Mouse (Mus musculus): ENCODE measurements at regions not wholly inside any gene's neighbourhood (a gene's known extent, or its start where the extent isn't known, plus 50 kb on each side); places are given as distances from the start of the nearest gene placed in this dataset.

DNA sequence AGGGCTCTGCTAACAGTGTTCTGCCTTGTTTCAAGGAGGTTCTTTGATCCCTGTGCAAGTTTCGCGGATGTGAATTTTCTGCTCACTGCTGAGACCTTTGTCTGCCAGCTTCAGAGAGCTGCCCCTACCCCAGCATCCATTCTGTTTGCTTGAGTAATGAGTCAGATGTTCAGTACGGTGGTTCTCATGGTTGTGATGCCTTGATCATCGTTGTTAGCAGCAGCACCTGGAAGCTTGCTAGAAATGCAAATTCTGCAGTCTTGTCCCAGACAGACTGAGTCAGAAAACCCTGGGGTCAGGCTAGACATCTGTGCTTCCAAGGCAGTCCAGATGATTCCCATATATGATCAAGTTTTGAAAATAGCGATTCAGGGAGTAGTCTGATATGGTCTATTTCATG, 75.2 kb upstream of the Prdm1 start:
- WGBS, result 97% methylated on average over 5 of the region's 5 CpGs
- Histone ChIP-seq H3K27ac (ENCODE audit: control insufficient read depth, insufficient read depth, low read length) (no peak overlapping the region), H3K4me3 (ENCODE audit: control insufficient read depth, insufficient read depth, low read length) (no peak overlapping the region), H3K27me3 (ENCODE audit: control insufficient read depth, insufficient read depth, low read length) (no peaks in the 10 kb centered on the region), H3K36me3 (ENCODE audit: control insufficient read depth, insufficient read depth, low read length) (no peaks in the 10 kb centered on the region), H3K4me1 (replicated peaks; ENCODE audit: control insufficient read depth, insufficient read depth, low read length) (no peaks in the 10 kb centered on the region)
- DNase-seq, result no peak
- TF ChIP-seq CTCF (IDR thresholded peaks at IDR 0.05; ENCODE audit: borderline replicate concordance, control insufficient read depth, extremely low read depth, insufficient read depth, low read length, poor library complexity) (no peak), POLR2A (IDR thresholded peaks at IDR 0.05; ENCODE audit: control insufficient read depth, extremely low read depth, insufficient read depth, low read length, poor library complexity) (no peak)

DNA sequence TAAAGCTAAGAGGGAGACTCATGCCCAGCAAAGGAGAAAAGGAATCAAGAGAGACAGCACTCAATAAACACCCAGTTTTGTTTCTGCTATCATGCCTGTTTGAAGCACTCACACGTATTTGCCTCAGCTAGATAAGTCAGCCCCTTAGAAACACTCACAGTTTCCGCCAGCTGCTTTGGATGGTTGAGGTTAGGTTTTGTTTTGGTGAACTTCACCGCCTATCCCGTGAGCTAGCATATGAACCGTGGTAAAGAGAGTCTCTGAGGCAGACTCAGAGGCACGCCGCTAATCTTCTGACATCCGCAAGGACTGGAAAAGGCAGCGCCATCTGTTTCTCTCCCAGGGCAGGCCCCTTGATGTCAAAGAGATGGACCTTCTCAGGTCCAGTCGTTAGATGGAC, 73.2 kb upstream of the Prdm1 start:
- H3K27me3 ChIP-seq (ENCODE audit: control insufficient read depth, insufficient read depth, low read length), result no peaks in the 10 kb centered on the region
- no peak overlapping the region for H3K27ac ChIP-seq (ENCODE audit: control insufficient read depth, insufficient read depth, low read length)
- H3K4me1 ChIP-seq (replicated peaks; ENCODE audit: control insufficient read depth, insufficient read depth, low read length), result no peaks in the 10 kb centered on the region
- DNase-seq, result no peak
- no peak overlapping the region for H3K4me3 ChIP-seq (ENCODE audit: control insufficient read depth, insufficient read depth, low read length)
- H3K36me3 ChIP-seq (ENCODE audit: control insufficient read depth, insufficient read depth, low read length), result no peaks in the 10 kb centered on the region
- 88% methylated on average over 10 of the region's 10 CpGs for WGBS
- no peak for TF ChIP-seq CTCF (IDR thresholded peaks at IDR 0.05; ENCODE audit: borderline replicate concordance, control insufficient read depth, extremely low read depth, insufficient read depth, low read length, poor library complexity)
- TF ChIP-seq POLR2A (IDR thresholded peaks at IDR 0.05; ENCODE audit: control insufficient read depth, extremely low read depth, insufficient read depth, low read length, poor library complexity), result no peak

DNA sequence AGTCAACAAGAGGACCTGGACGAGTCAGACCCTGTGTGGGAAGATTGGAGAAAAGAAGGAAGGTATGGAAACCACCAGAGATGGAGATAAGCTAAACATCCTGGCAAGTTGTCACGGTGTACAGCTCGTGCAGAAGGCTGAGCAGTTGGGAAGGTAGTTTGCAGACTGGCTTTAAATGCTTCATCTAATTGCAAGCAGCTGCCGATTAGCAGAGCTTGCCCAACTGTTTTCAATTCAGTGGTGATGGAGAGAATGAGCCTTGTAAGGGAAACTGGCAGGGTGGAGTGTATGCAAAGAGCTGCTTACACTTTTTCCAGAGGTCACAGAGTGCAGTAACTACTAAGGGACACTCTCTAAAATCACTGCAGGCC, 71.6 kb upstream of the Prdm1 start:
- Histone ChIP-seq H3K27me3 (ENCODE audit: control insufficient read depth, insufficient read depth, low read length) (no peaks in the 10 kb centered on the region), H3K36me3 (ENCODE audit: control insufficient read depth, insufficient read depth, low read length) (no peaks in the 10 kb centered on the region), H3K4me1 (replicated peaks; ENCODE audit: control insufficient read depth, insufficient read depth, low read length) (no peaks in the 10 kb centered on the region), H3K4me3 (ENCODE audit: control insufficient read depth, insufficient read depth, low read length) (no peak overlapping the region), H3K27ac (ENCODE audit: control insufficient read depth, insufficient read depth, low read length) (no peak overlapping the region)
- 21% methylated on average over 4 of the region's 4 CpGs for WGBS
- no peak for DNase-seq
- TF ChIP-seq CTCF (IDR thresholded peaks at IDR 0.05; ENCODE audit: borderline replicate concordance, control insufficient read depth, extremely low read depth, insufficient read depth, low read length, poor library complexity) (no peak), POLR2A (IDR thresholded peaks at IDR 0.05; ENCODE audit: control insufficient read depth, extremely low read depth, insufficient read depth, low read length, poor library complexity) (no peak)

DNA sequence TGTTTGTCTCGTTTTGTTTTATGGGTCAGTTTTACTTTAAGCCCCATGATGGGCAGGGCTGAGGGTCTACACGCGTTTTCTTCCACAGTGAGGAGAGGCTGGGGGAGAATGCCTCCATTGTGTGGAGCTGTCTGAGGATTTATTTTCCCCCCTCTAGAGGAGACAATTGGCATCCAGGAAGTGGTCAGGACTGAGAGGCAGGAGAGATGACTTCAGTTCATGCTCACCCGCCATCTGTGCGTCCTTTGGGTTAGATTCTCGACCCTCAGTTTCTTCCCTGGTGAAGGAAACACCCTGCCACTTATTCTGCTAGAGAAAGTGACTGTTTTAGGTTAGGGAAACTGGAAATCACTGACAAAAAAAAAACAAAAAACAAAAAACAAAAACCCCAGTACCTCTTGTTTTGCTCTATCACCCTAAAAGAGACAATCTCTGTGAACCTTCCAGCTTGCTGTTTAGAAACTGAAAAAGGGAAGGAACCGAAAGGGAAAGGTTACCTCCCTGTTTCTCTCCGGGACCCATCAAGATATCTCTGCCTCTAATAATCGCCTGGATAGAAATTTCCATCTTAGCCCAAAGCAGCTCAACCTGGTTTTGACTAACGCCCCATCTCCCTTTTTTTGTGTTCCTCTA, 71.1 kb upstream of the Prdm1 start:
- no peak overlapping the region for H3K4me3 ChIP-seq (ENCODE audit: control insufficient read depth, insufficient read depth, low read length)
- 34% methylated on average over 10 of the region's 10 CpGs for WGBS
- no peaks in the 10 kb centered on the region for H3K27me3 ChIP-seq (ENCODE audit: control insufficient read depth, insufficient read depth, low read length)
- no peak for DNase-seq
- H3K4me1 ChIP-seq (replicated peaks; ENCODE audit: control insufficient read depth, insufficient read depth, low read length), result no peaks in the 10 kb centered on the region
- H3K27ac ChIP-seq (ENCODE audit: control insufficient read depth, insufficient read depth, low read length), result no peak overlapping the region
- TF ChIP-seq POLR2A (IDR thresholded peaks at IDR 0.05; ENCODE audit: control insufficient read depth, extremely low read depth, insufficient read depth, low read length, poor library complexity) (no peak), CTCF (IDR thresholded peaks at IDR 0.05; ENCODE audit: borderline replicate concordance, control insufficient read depth, extremely low read depth, insufficient read depth, low read length, poor library complexity) (no peak)
- H3K36me3 ChIP-seq (ENCODE audit: control insufficient read depth, insufficient read depth, low read length), result no peaks in the 10 kb centered on the region

DNA sequence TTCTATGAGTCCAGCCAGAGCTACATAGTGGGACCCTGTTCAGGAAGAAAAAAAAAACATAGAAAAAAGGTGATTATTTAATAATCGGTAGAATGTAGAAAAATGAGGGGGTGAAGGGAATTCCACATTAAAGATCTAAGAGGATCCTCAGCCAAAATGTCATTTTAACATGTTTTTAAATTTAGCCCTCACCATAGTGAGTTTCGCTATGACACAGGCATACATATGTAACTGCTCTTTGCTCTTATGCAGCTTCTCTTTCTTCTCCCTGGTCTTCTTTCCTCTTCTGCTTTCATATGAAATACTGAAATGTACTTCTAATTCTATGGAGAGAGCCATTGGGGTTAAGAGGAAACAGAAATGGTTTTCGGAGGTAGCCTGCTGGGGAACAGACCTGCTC, 70.3 kb upstream of the Prdm1 start:
- 89% methylated on average over 3 of the region's 3 CpGs for WGBS
- no peaks in the 10 kb centered on the region for H3K36me3 ChIP-seq (ENCODE audit: control insufficient read depth, insufficient read depth, low read length)
- no peak overlapping the region for H3K4me3 ChIP-seq (ENCODE audit: control insufficient read depth, insufficient read depth, low read length)
- no peaks in the 10 kb centered on the region for H3K4me1 ChIP-seq (replicated peaks; ENCODE audit: control insufficient read depth, insufficient read depth, low read length)
- H3K27ac ChIP-seq (ENCODE audit: control insufficient read depth, insufficient read depth, low read length), result no peak overlapping the region
- H3K27me3 ChIP-seq (ENCODE audit: control insufficient read depth, insufficient read depth, low read length), result no peaks in the 10 kb centered on the region
- DNase-seq, result no peak
- no peak for TF ChIP-seq POLR2A (IDR thresholded peaks at IDR 0.05; ENCODE audit: control insufficient read depth, extremely low read depth, insufficient read depth, low read length, poor library complexity)
- TF ChIP-seq CTCF (IDR thresholded peaks at IDR 0.05; ENCODE audit: borderline replicate concordance, control insufficient read depth, extremely low read depth, insufficient read depth, low read length, poor library complexity), result no peak

DNA sequence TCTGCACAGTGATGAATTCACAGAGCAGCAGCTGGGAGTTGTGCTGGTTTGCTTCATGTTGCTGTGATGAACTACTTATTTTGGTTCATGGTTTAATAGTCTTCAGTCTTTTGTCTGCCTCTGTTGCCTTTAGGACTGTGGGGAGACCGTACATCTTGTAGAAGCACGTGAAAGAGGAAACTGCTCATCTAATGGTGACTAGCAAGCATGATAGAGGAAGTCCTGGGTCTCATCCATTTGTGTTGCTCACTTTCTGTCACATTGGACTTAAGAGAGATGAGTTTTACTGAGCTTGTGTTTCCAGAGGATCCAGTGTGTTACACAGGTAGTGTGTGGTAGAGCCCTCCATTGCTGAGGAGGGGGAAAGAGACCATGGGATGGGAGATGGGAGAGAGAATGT, 67.6 kb upstream of the Prdm1 start:
- H3K4me1 ChIP-seq (replicated peaks; ENCODE audit: control insufficient read depth, insufficient read depth, low read length), result no peaks in the 10 kb centered on the region
- TF ChIP-seq POLR2A (IDR thresholded peaks at IDR 0.05; ENCODE audit: control insufficient read depth, extremely low read depth, insufficient read depth, low read length, poor library complexity) (no peak), CTCF (IDR thresholded peaks at IDR 0.05; ENCODE audit: borderline replicate concordance, control insufficient read depth, extremely low read depth, insufficient read depth, low read length, poor library complexity) (no peak)
- 26% methylated on average over 2 of the region's 2 CpGs for WGBS
- H3K4me3 ChIP-seq (ENCODE audit: control insufficient read depth, insufficient read depth, low read length), result no peak overlapping the region
- DNase-seq, result no peak
- H3K36me3 ChIP-seq (ENCODE audit: control insufficient read depth, insufficient read depth, low read length), result no peaks in the 10 kb centered on the region
- H3K27me3 ChIP-seq (ENCODE audit: control insufficient read depth, insufficient read depth, low read length), result no peaks in the 10 kb centered on the region
- H3K27ac ChIP-seq (ENCODE audit: control insufficient read depth, insufficient read depth, low read length), result no peak overlapping the region

DNA sequence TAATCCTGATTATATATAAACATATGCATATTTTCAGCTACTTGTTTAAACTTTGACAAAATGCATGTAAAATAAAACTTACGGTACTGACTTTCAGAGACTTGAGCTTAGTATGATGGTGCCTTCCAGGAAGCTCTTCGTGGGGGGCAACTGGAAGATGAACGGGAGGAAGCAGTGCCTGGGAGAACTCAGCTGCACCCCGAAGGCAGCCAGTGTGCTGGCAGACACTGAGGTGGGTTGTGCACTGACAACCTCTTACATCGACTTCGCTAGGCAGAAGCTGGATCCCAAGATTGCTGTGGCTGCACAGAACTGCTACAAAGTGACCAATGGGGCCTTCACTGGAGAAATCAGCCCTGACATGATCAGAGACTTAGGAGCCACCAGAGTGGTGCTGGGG, 61.5 kb upstream of the Prdm1 start:
- Histone ChIP-seq H3K4me1 (replicated peaks; ENCODE audit: control insufficient read depth, insufficient read depth, low read length) (no peaks in the 10 kb centered on the region), H3K27ac (ENCODE audit: control insufficient read depth, insufficient read depth, low read length) (no peak overlapping the region), H3K27me3 (ENCODE audit: control insufficient read depth, insufficient read depth, low read length) (no peaks in the 10 kb centered on the region), H3K4me3 (ENCODE audit: control insufficient read depth, insufficient read depth, low read length) (no peak overlapping the region), H3K36me3 (ENCODE audit: control insufficient read depth, insufficient read depth, low read length) (no peaks in the 10 kb centered on the region)
- TF ChIP-seq CTCF (IDR thresholded peaks at IDR 0.05; ENCODE audit: borderline replicate concordance, control insufficient read depth, extremely low read depth, insufficient read depth, low read length, poor library complexity), result no peak
- no peak for TF ChIP-seq POLR2A (IDR thresholded peaks at IDR 0.05; ENCODE audit: control insufficient read depth, extremely low read depth, insufficient read depth, low read length, poor library complexity)
- DNase-seq, result no peak
- WGBS, result 86% methylated on average over 6 of the region's 6 CpGs

All from thymus, adult 2 months (tissue).